Mouse (Mus musculus): ENCODE data around the gene Bub1. TPM values are rescaled to one million over a fixed set of nuclear protein-coding genes. Genes with fewer than 3 reads are reported as not detected.

Bub1 gene
- polyA plus RNA-seq, 1 experiment from 2014 or later, result 52.7 TPM

DNA sequence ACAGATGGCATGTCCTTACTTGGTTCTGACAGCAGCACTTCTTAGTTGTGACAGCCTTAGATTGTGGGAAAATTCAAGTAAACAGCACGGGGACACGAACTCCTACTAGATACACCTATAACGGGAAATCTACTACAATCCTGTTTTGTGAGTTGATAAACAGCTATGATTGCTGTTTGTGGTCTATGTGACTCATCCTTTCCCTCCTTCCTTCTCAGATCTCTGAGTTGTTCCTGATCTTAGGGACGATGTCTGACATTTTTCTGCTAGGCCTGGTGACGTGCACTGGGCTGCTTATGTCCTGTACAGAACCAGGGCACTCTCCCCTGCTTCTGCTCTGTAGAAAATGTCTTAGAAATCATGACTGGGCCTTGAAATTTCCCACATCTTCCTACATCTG is 70.1 kb downstream of the Bub1 start:
- peaks cover 54% of the 10 kb centered on the region for H3K36me3 ChIP-seq

DNA sequence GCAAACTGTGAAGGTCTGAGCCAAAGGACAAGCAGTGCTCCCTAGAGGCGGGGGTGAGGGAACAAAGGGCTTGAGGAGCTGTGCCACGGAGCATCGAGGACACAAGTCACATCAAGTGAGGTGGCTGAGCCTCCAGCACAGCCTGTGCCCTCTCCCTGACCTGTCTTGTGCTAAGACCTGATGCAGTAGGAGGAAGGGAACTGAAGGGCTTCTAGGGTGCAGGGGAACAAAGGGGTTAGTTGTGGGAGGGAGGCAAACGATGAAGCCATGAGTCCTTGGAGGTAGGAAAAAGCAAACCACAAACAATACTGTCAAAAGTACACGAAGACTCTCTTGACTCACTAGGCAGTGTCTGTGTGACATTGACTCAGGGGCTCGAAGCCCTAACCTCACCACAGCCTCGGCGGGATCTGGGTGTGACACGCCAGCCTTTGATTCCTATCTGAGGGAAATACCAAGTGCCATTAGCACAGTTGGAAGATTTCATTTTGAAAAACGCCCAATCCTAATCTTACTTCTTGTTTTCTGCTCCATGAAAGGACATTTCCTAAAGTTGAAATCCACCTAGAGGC is 71.2 kb downstream of the Bub1 start:
- Histone ChIP-seq H3K27me3 (no peaks in the 10 kb centered on the region), H3K9me3 (replicated peaks) (no peaks in the 10 kb centered on the region), H3K4me2 (replicated peaks) (no peak overlapping the region), H3K9ac (no peak overlapping the region), H3K4me3 (no peak overlapping the region), H3K36me3 (peaks cover 50% of the 10 kb centered on the region), H3K4me1 (peaks cover 4% of the 10 kb centered on the region; the same call in 1 of the 2 replicates), H3K27ac (no peak overlapping the region)
- 76% methylated on average over 10 of the region's 10 CpGs for WGBS
- no peak for ATAC-seq (ENCODE audit: low FRiP score)

More for the DNA sequence above, 70.1 kb downstream of the Bub1 start:
- H3K4me3 ChIP-seq, result no peak overlapping the region
- ATAC-seq (ENCODE audit: low FRiP score), result no peak
- H3K4me1 ChIP-seq, result peaks cover 4% of the 10 kb centered on the region; the same call in 1 of the 2 replicates
- no peaks in the 10 kb centered on the region for H3K9me3 ChIP-seq (replicated peaks)
- 90% methylated on average over 5 of the region's 5 CpGs for WGBS
- no peak overlapping the region for H3K27ac ChIP-seq
- no peak overlapping the region for H3K9ac ChIP-seq
- H3K27me3 ChIP-seq, result no peaks in the 10 kb centered on the region
- H3K4me2 ChIP-seq (replicated peaks), result no peak overlapping the region

DNA sequence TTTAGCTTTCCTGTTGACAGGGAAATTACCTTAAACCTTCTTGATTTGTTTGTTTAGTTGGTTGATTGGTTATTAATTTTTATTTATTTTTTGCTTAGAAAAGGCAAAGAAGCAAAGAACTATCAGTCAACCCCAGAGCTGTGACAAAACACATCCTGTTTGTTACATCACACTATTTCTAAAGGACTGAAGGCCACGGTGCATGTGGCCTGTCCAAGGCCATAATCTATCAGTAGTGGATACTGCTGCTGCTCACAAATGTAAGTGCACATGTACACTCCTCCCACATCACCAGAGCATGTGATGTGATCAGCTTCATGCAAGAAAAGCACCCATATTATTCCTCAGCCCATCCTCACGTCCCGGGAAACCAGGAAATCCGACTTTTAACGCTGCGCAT is 71.7 kb downstream of the Bub1 start:
- ATAC-seq (ENCODE audit: low FRiP score), result no peak
- H3K36me3 ChIP-seq, result peaks cover 49% of the 10 kb centered on the region
- H3K9me3 ChIP-seq (replicated peaks), result no peaks in the 10 kb centered on the region
- H3K4me2 ChIP-seq (replicated peaks), result no peak overlapping the region
- WGBS, result 92% methylated on average over 6 of the region's 6 CpGs
- H3K4me3 ChIP-seq, result no peak overlapping the region
- H3K4me1 ChIP-seq, result peaks cover 4% of the 10 kb centered on the region; the same call in 1 of the 2 replicates
- H3K27ac ChIP-seq, result no peak overlapping the region
- H3K27me3 ChIP-seq, result no peaks in the 10 kb centered on the region
- no peak overlapping the region for H3K9ac ChIP-seq

DNA sequence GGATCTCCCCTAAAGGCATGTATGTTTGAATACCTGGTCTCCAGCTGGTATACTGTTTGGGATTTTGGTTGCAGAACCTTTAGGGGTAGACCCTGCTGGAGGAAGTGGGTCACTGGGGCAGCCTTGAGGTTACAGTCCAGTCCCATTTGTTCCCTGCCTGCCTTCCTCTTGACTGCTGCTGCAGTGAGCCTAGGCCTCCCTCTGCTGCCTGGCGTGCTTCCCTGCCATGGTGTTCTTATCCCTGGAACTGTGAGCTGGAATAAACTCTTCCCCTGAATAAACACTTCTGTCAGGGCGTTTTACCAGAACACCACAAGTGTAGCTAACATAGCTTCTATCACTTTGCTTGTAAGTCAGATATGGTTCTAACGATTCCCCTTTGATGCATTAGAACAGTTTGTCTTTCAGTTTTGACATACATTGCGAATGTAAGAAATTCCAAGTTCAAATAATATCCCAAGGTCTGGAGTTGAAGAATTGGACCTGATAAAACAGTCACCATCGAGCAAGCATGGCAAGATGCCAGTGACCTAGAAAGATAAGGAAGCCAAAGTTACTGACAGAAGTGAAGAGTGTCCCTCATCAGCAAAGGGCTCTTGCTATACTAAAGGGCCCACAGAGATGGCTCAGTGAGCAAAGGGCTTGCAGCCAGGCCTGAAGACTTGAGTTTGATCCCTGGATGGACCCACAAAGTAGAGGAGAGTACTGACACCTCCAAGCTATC is 72.3 kb downstream of the Bub1 start:
- H3K4me2 ChIP-seq (replicated peaks), result no peak overlapping the region
- WGBS, result 90% methylated on average over 5 of the region's 5 CpGs
- H3K4me1 ChIP-seq, result peaks cover 4% of the 10 kb centered on the region; the same call in 1 of the 2 replicates
- H3K36me3 ChIP-seq, result peaks cover 43% of the 10 kb centered on the region
- no peak overlapping the region for H3K9ac ChIP-seq
- ATAC-seq (ENCODE audit: low FRiP score), result no peak
- H3K27ac ChIP-seq, result no peak overlapping the region
- no peaks in the 10 kb centered on the region for H3K27me3 ChIP-seq
- no peak overlapping the region for H3K4me3 ChIP-seq
- no peaks in the 10 kb centered on the region for H3K9me3 ChIP-seq (replicated peaks)

DNA sequence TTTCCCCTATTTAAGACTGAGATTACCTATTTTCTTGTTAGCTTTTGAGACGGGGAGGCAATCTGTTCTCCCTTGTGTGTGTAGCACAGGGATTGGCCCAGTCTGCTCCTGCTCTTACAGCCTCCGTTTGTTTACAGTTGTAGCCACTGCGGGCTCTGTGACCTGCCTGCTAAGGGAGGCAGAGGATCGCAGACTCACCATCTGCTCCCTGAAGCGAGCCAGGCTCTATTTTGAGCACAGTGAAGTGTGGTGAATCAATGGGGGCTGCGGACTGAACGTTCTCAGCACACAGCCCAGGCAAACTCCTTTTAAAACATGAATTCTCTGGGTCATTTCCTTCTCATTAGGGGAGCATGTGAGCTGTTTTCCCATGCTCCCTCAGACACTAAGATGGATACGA is 74.5 kb downstream of the Bub1 start:
- ATAC-seq (ENCODE audit: low FRiP score), result peak; percentile 67; the same call in 1 of the 2 replicates
- Histone ChIP-seq H3K9ac (0 out of 2 replicates have a peak overlapping the region, but pooled peaks have one; percentile 23), H3K4me3 (no peak overlapping the region), H3K36me3 (peaks cover 31% of the 10 kb centered on the region), H3K9me3 (replicated peaks) (no peaks in the 10 kb centered on the region), H3K27ac (peak overlapping the region; percentile 40), H3K4me2 (replicated peaks) (no peak overlapping the region; the same call in 1 of the 2 replicates), H3K4me1 (peaks cover 4% of the 10 kb centered on the region; the same call in 1 of the 2 replicates), H3K27me3 (no peaks in the 10 kb centered on the region)
- WGBS, result 40% methylated on average over 8 of the region's 8 CpGs

DNA sequence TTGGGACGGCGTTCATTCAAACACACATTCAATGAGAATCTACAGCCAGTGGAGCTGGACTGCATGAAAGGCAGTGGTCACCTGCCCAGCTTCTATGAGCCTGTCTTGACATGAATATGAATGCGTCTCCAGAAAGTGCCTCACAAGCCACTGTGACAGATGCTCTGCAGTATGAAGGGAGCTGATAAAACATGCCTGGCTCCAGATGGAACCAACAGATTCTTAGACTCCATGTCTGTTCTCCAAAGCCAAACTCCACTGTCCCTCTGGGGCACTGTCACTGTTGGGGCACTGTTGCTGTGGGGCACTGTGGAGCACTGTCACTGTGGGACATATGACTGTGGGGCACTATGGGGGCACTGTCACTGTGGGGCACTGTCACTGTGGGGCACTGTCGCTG is 77.6 kb downstream of the Bub1 start:
- Histone ChIP-seq H3K4me2 (replicated peaks) (no peak overlapping the region), H3K9ac (no peak overlapping the region), H3K36me3 (peaks cover 4% of the 10 kb centered on the region; the same call in 1 of the 2 replicates), H3K9me3 (replicated peaks) (no peaks in the 10 kb centered on the region), H3K4me3 (no peak overlapping the region), H3K4me1 (peaks cover 4% of the 10 kb centered on the region; the same call in 1 of the 2 replicates), H3K27ac (no peak overlapping the region), H3K27me3 (no peaks in the 10 kb centered on the region)
- WGBS, result 94% methylated on average over 4 of the region's 4 CpGs
- ATAC-seq (ENCODE audit: low FRiP score), result no peak

DNA sequence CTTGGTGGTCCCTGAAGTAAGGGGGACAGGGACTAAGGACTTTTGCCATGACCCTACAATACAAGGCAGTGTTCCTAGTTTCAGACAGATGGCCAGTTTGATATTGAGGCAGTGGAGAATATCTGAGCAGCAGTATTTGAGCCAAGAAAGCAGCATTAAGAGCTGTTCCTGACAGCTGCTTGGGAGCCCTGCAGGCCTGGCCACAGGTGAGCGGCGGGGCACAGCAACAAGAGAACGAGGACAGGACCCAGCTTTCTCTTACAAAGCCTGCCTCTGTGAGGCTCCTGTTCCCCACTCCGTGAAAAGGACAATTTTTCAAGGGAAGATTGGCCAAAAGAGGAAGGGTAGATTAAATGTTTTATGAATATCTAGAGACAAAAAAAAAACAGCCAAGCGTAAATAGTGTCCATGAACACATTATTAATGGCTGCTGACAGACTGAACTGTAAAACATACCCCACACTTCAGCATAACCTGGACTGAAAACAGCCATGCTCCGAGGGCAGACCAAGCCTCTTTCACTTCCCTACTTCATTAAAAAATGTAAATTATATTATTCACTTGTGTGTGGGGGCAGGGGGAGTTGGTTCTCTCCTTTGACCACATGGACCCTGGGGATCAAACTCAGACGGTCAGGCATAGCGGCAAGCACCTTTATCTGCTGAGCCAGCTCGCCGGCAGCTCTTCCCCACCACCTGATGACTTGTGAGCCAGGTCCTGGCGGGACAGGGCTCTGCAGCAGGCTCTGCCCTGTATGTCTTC is 79.6 kb downstream of the Bub1 start:
- H3K27me3 ChIP-seq, result no peaks in the 10 kb centered on the region
- H3K9me3 ChIP-seq (replicated peaks), result no peaks in the 10 kb centered on the region
- 0 out of 2 replicates have a peak, but pooled peaks cover 3% of the 10 kb centered on the region for H3K36me3 ChIP-seq
- H3K4me3 ChIP-seq, result no peak overlapping the region
- ATAC-seq (ENCODE audit: low FRiP score), result no peak
- no peak overlapping the region for H3K9ac ChIP-seq
- H3K4me2 ChIP-seq (replicated peaks), result no peak overlapping the region
- 0 out of 2 replicates have a peak, but pooled peaks cover 1% of the 10 kb centered on the region for H3K4me1 ChIP-seq
- H3K27ac ChIP-seq, result no peak overlapping the region
- 75% methylated on average over 11 of the region's 11 CpGs for WGBS

Other genes with a start within 250 kb of the Bub1 start
- gene Zfp661, start 244.8 kb downstream of the Bub1 start, polyA plus RNA-seq (2016; fragmentation: Nextera tagmentation; extraction: Ambion mirVana), result 8.0 and 8.4 TPM in 2 replicates
- 141 and 149 TPM in 2 replicates for gene Mrps5, start 244.6 kb downstream of the Bub1 start, polyA plus RNA-seq (2016; fragmentation: Nextera tagmentation; extraction: Ambion mirVana)
- gene Mal, start 175.2 kb downstream of the Bub1 start, polyA plus RNA-seq (2016; fragmentation: Nextera tagmentation; extraction: Ambion mirVana), result 0.72 and 0.99 TPM in 2 replicates
- 1.1 and 1.5 TPM in 2 replicates for gene Mall, start 101.9 kb downstream of the Bub1 start, polyA plus RNA-seq (2016; fragmentation: Nextera tagmentation; extraction: Ambion mirVana)
- 29.2 and 29.3 TPM in 2 replicates for gene Nphp1, start 43.0 kb downstream of the Bub1 start, polyA plus RNA-seq (2016; fragmentation: Nextera tagmentation; extraction: Ambion mirVana)
- 24.1 and 28.3 TPM in 2 replicates for gene Mtln, start 39.4 kb downstream of the Bub1 start, polyA plus RNA-seq (2016; fragmentation: Nextera tagmentation; extraction: Ambion mirVana)
- 0.09 and 0.15 TPM in 2 replicates for gene Acoxl, start 7.0 kb upstream of the Bub1 start, polyA plus RNA-seq (2016; fragmentation: Nextera tagmentation; extraction: Ambion mirVana)